Mouse (Mus musculus) hindbrain, postnatal 0 days (tissue): ENCODE results near the gene Ogfod2. TPM values are rescaled to one million over a fixed set of nuclear protein-coding genes. Genes with fewer than 3 reads are reported as not detected.
A peak's percentile ranks its signal among the peaks of the same experiment; 100 is the strongest.

Experiments
- ATAC-seq: fragments of 200-750 bp; cut with Nextera tagmentation; 2 replicates; pipeline ENCODE4 v1.8.0; 2017; ENCODE audit warnings: mild to moderate bottlenecking, moderate TSS enrichment, moderate library complexity
- DNase-seq: peaks from one replicate; pipeline ENCODE4 v3.0.0-alpha.2; 2015; ENCODE audit warnings: low spot score
- H3K27ac ChIP-seq: fragments of 300-500 bp; sonication (generic); 2 replicates; pipeline ENCODE4 v1.5.1; 2014; ENCODE audit warnings: mild to moderate bottlenecking
- H3K27me3 ChIP-seq: fragments of 300-500 bp; sonication (generic); 2 replicates; pipeline ENCODE4 v1.6.1; 2014; ENCODE audit warnings: low read length, mixed read lengths; ENCODE audit not compliant: insufficient read depth
- H3K36me3 ChIP-seq: fragments of 300-500 bp; sonication (generic); 2 replicates; pipeline ENCODE4 v1.6.1; 2014; ENCODE audit warnings: low read length, mixed read lengths; ENCODE audit not compliant: insufficient read depth
- H3K4me1 ChIP-seq: fragments of 300-500 bp; sonication (generic); 2 replicates; pipeline ENCODE4 v1.6.1; 2014; ENCODE audit warnings: antibody characterized with exemption, low read length, mixed read lengths; ENCODE audit not compliant: insufficient read depth
- H3K4me2 ChIP-seq: fragments of 300-500 bp; sonication (generic); 2 replicates; pipeline ENCODE4 v1.6.1; 2014; ENCODE audit warnings: low read depth, mild to moderate bottlenecking, low read length, moderate library complexity, mixed read lengths
- H3K4me3 ChIP-seq: fragments of 300-500 bp; sonication (generic); 2 replicates; pipeline ENCODE4 v1.5.1; 2014; ENCODE audit warnings: low read length
- H3K9ac ChIP-seq: fragments of 300-500 bp; sonication (generic); replicated peaks from 2 replicates; pipeline ENCODE4 v1.6.1; 2014; ENCODE audit warnings: mild to moderate bottlenecking, low read length, moderate library complexity, mixed read lengths
- H3K9me3 ChIP-seq: fragments of 300-500 bp; sonication (generic); 2 replicates; pipeline ENCODE4 v1.6.1; 2016; ENCODE audit warnings: low read length, mixed read lengths
- CTCF ChIP-seq: IDR thresholded peaks from 2 replicates; pipeline ENCODE4 v1.5.1; 2016; ENCODE audit warnings: antibody characterized with exemption, control low read depth, low read depth
- WGBS: fragments of 180-500 bp; shearing (Covaris S2); extraction: QIAGEN DNeasy Blood & Tissue Kit; methylation state at CpG from one replicate; pipeline ENCODE4 v1.1.7; 2014; 5-methylcytosine and 5-hydroxymethylcytosine counted together
- polyA plus RNA-seq: library from polyadenylated mRNA; unstranded; fragments of >200 nt; fragmentation: Nextera tagmentation; extraction: Ambion mirVana; gene quantifications from 2 replicates; pipeline ENCODE4 v1.2.1, GENCODE M21; 2015
- total RNA-seq: library from RNA; depleted of rRNA; stranded (reverse); fragments of >200 nt; gene quantifications from 2 replicates; pipeline ENCODE4 v1.2.3, GENCODE M21; 2014

The Ogfod2 gene
- total and polyA plus RNA-seq, 2 experiments from 2014 or later = 38.2 to 52.0 TPM

DNA sequence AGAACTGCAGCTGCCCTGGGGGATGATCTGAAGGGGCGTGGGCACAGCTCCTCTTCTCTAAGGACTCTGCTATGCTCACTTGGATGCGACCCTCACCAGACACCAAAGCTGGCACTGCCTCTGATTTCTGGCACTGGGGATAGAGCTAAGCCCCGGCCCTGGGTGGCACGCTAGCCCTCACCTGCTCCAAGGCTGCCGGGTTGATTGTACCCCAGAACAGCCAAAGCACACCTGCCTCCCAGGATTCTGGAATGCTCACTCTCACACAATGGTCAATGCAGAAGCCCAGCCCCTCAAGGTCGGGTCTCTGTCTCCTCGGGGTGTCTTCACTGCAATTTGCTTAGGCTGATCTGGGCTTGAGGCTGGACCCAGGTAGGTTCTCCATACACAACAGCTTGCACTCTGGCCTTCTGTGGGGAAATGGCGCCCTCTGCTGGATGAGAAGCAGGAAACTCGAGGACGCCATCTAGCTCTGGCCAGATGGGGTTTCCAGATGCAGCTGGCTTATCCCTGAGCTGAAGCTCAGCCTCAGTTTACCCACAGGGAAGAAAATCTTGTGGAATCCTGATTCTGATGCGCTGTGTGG, 27.4 kb upstream of the Ogfod2 start:
- ATAC-seq (peak; percentile 63), DNase-seq (peak; percentile 87)
- 31% methylated on average over 11 of the region's 11 CpGs for WGBS
- peak; percentile 99 for TF ChIP-seq CTCF
- H3K27me3 ChIP-seq = no peaks in the 10 kb centered on the region
- H3K9me3 ChIP-seq = no peaks in the 10 kb centered on the region
- H3K9ac ChIP-seq = no peak overlapping the region
- no peak overlapping the region for H3K27ac ChIP-seq
- H3K4me3 ChIP-seq = no peak overlapping the region
- no peak overlapping the region for H3K4me2 ChIP-seq
- H3K36me3 ChIP-seq = no peaks in the 10 kb centered on the region
- no peaks in the 10 kb centered on the region for H3K4me1 ChIP-seq

GRCm38 (mm10) chr5:124085513-124085912, 26.6 kb upstream of the Ogfod2 start:
- Histone ChIP-seq H3K27me3 (no peaks in the 10 kb centered on the region), H3K36me3 (no peaks in the 10 kb centered on the region), H3K27ac (no peak overlapping the region), H3K4me2 (no peak overlapping the region), H3K9me3 (no peaks in the 10 kb centered on the region), H3K4me3 (no peak overlapping the region), H3K9ac (no peak overlapping the region), H3K4me1 (no peaks in the 10 kb centered on the region)
- no peak for DNase-seq
- no peak for ATAC-seq
- WGBS = 74% methylated on average over 3 of the region's 3 CpGs
- no peak for TF ChIP-seq CTCF

GRCm38 (mm10) chr5:124086876-124087275, 25.2 kb upstream of the Ogfod2 start:
- Histone ChIP-seq H3K4me2 (no peak overlapping the region), H3K27me3 (no peaks in the 10 kb centered on the region), H3K27ac (no peak overlapping the region), H3K9ac (no peak overlapping the region), H3K4me1 (no peaks in the 10 kb centered on the region), H3K4me3 (no peak overlapping the region), H3K36me3 (no peaks in the 10 kb centered on the region), H3K9me3 (no peaks in the 10 kb centered on the region)
- DNase-seq = no peak
- no peak for ATAC-seq
- 88% methylated on average over 4 of the region's 4 CpGs for WGBS
- TF ChIP-seq CTCF = no peak

DNA sequence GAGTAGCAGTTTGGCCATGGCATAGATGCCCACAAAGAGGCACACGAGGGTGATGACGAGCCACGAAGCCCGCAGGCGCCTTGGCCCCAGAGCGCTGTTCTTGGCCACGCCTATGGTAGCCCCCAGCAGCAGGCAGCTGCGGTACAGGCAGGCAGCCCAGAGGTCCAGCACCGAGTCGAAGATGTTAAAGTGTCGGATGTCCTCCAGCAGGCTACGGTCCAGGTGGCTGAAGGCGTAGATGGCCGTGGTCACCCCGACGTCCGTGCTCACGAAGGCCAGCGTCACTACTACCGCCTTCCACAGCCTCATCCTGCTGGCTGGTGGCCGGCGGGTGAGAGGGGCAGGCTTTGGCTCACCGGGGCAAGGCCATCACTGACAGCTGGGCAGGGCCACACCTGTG, 22.2 kb upstream of the Ogfod2 start:
- Histone ChIP-seq H3K9me3 (no peaks in the 10 kb centered on the region), H3K4me3 (no peak overlapping the region), H3K27ac (no peak overlapping the region), H3K4me1 (no peaks in the 10 kb centered on the region), H3K4me2 (no peak overlapping the region), H3K36me3 (no peaks in the 10 kb centered on the region), H3K27me3 (no peaks in the 10 kb centered on the region), H3K9ac (no peak overlapping the region)
- WGBS = 84% methylated on average over 20 of the region's 23 CpGs
- no peak for DNase-seq
- TF ChIP-seq CTCF = no peak
- ATAC-seq = no peak

- WGBS = 69% methylated on average over 9 of the region's 9 CpGs
- Histone ChIP-seq H3K4me2 (no peak overlapping the region), H3K4me1 (no peaks in the 10 kb centered on the region), H3K4me3 (no peak overlapping the region), H3K36me3 (no peaks in the 10 kb centered on the region), H3K9ac (no peak overlapping the region), H3K27ac (no peak overlapping the region), H3K9me3 (no peaks in the 10 kb centered on the region), H3K27me3 (no peaks in the 10 kb centered on the region)
- no peak for TF ChIP-seq CTCF
- DNase-seq (no peak), ATAC-seq (no peak)
Measured at GRCm38 (mm10) chr5:124091951-124092406, 20.1 kb upstream of the Ogfod2 start.

GRCm38 (mm10) chr5:124093120-124093794, 18.8 kb upstream of the Ogfod2 start:
- DNase-seq = peak; percentile 45
- no peak for TF ChIP-seq CTCF
- no peak for ATAC-seq

DNA sequence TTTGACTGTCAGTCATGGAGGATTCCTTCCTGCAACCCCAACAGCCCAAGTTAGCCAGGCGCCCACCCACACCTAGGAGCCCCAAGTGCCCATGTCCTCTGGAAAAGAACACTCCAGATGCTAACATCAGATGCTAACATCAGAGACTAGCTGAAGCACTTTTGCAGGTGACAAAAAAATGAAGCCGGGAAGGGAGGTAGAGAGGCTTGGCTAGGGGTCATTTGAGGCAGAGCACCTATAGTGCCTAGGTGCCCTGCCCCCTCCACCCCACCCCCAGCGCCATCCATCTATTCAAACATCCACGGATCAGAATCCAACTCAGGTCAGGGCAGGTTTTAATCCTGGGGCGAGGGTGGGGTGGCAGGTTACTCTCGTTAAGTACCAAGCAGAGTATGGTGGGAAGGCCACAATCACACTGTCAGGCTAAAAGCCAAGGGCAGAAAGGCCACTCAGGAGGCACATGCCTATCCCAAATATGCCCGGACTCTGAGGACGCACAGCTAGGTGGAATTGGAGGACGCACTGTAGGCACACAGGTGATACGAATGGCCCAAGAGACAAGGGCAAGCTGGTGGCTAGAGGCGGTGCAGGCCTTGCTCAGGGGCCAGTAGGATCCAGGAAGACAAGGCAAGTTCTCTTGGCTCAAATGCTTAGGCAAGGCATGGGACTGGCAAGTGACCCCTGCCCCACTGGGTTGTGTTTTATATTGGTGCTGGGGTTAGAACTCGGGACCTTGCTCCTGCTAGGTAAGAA, 18.1 kb upstream of the Ogfod2 start:
- Histone ChIP-seq H3K27me3 (no peaks in the 10 kb centered on the region), H3K4me2 (peak overlapping the region; percentile 61), H3K4me1 (no peaks in the 10 kb centered on the region), H3K36me3 (no peaks in the 10 kb centered on the region), H3K9me3 (no peaks in the 10 kb centered on the region), H3K9ac (no peak overlapping the region), H3K4me3 (peak overlapping the region; percentile 1; the same call in 1 of the 2 replicates), H3K27ac (no peak overlapping the region)
- TF ChIP-seq CTCF = no peak
- no peak for ATAC-seq
- 87% methylated on average over 12 of the region's 12 CpGs for WGBS
- DNase-seq = no peak

More at GRCm38 (mm10) chr5:124093120-124093794, 18.8 kb upstream of the Ogfod2 start:
- H3K4me3 ChIP-seq = no peak overlapping the region
- no peak overlapping the region for H3K4me2 ChIP-seq
- H3K9me3 ChIP-seq = no peaks in the 10 kb centered on the region
- WGBS = 61% methylated on average over 11 of the region's 11 CpGs
- H3K27ac ChIP-seq = no peak overlapping the region
- no peaks in the 10 kb centered on the region for H3K36me3 ChIP-seq
- no peaks in the 10 kb centered on the region for H3K27me3 ChIP-seq
- no peaks in the 10 kb centered on the region for H3K4me1 ChIP-seq
- H3K9ac ChIP-seq = peak overlapping the region; percentile 13; the same call in 1 of the 2 replicates
